8 mouse cellular contexts compared by ENCODE assay signal in genomic region chr9:107296501-107296965, GRCm38 (mm10). TPM values are rescaled to one million over a fixed set of nuclear protein-coding genes. Genes with fewer than 3 reads are reported as not detected.
DNase-seq lines count a peak whose midpoint lies in the region; ATAC-seq and TF ChIP-seq lines count a peak whose summit lies in the region.

No protein-coding gene starts in this region.

- intact Hi-C loops in heart, postnatal 10 days (cut with DNase I), result loop anchor here (10.0 kb wide), 1 partner anchor 472 kb away; the partner anchor contains the start of gene Dcaf1

- H3K27me3 ChIP-seq in ES-Bruce4 (ENCODE audit: control insufficient read depth, insufficient read depth, low read length, poor library complexity, severe bottlenecking), result no peaks in the 10 kb centered on the region
- H3K27me3 ChIP-seq in forebrain, embryonic 13.5 days, result peaks cover 26% of the 10 kb centered on the region
- no peaks in the 10 kb centered on the region for H3K27me3 ChIP-seq in liver, postnatal 0 days (ENCODE audit: insufficient read depth, low read length)
- peaks cover 21% of the 10 kb centered on the region for H3K27me3 ChIP-seq in neural tube, embryonic 15.5 days (replicated peaks)

- TF ChIP-seq POLR2A in ES-Bruce4 (IDR thresholded peaks at IDR 0.05; ENCODE audit: insufficient read depth, low read length), result no peak

- H3K4me1 ChIP-seq in ES-Bruce4 (ENCODE audit: control insufficient read depth, insufficient read depth, low read length), result peaks cover 8% of the 10 kb centered on the region
- peaks cover 17% of the 10 kb centered on the region for H3K4me1 ChIP-seq in forebrain, embryonic 13.5 days
- peaks cover 33% of the 10 kb centered on the region for H3K4me1 ChIP-seq in liver, postnatal 0 days (ENCODE audit: insufficient read depth)
- peaks cover 25% of the 10 kb centered on the region for H3K4me1 ChIP-seq in neural tube, embryonic 15.5 days

- peak overlapping the region; percentile 90 for H3K4me3 ChIP-seq in ES-Bruce4 (ENCODE audit: low read depth, low read length)
- peak overlapping the region; percentile 64 for H3K4me3 ChIP-seq in forebrain, embryonic 13.5 days
- H3K4me3 ChIP-seq in liver, postnatal 0 days (ENCODE audit: low read depth, low read length), result peak overlapping the region; percentile 81
- peak overlapping the region; percentile 56 for H3K4me3 ChIP-seq in neural tube, embryonic 15.5 days (replicated peaks)

- peak; percentile 96 for ATAC-seq in cerebellum, adult (ENCODE audit: insufficient number of reproducible peaks, low FRiP score, low TSS enrichment)
- peak; percentile 99 for ATAC-seq in forebrain, embryonic 13.5 days
- ATAC-seq in liver, postnatal 0 days, result peak; percentile 93
- ATAC-seq in neural tube, embryonic 15.5 days (ENCODE audit: low FRiP score), result peak; percentile 97

- peak; percentile 98 for DNase-seq in heart, postnatal 10 days
- peak; percentile 93 for DNase-seq in large intestine, adult 2 months (ENCODE audit: low read depth, low spot score)
- DNase-seq in liver, postnatal 0 days, result peak; percentile 92
- peak; percentile 91 for DNase-seq in testis, postnatal 14 days (ENCODE audit: low spot score)

- peaks cover 10% of the 10 kb centered on the region for H3K36me3 ChIP-seq in ES-Bruce4 (ENCODE audit: control insufficient read depth, insufficient read depth, low read length, poor library complexity, severe bottlenecking)
- peaks cover 14% of the 10 kb centered on the region for H3K36me3 ChIP-seq in forebrain, embryonic 13.5 days (ENCODE audit: poor library complexity, severe bottlenecking)
- H3K36me3 ChIP-seq in liver, postnatal 0 days (replicated peaks; ENCODE audit: insufficient read depth, low read length), result peaks cover 18% of the 10 kb centered on the region
- H3K36me3 ChIP-seq in neural tube, embryonic 15.5 days, result peaks cover 14% of the 10 kb centered on the region

- H3K4me2 ChIP-seq in forebrain, embryonic 13.5 days, result peak overlapping the region; percentile 81
- peak overlapping the region; percentile 94 for H3K4me2 ChIP-seq in liver, postnatal 0 days (ENCODE audit: low read depth, low read length)
- H3K4me2 ChIP-seq in neural tube, embryonic 15.5 days, result peak overlapping the region; percentile 92

- TF ChIP-seq EP300 in ES-Bruce4 (IDR thresholded peaks at IDR 0.05; ENCODE audit: insufficient read depth, low read depth, low read length), result no peak
- peak; percentile 90 for TF ChIP-seq EP300 in liver, postnatal 0 days (IDR thresholded peaks at IDR 0.05; ENCODE audit: low read depth)

- H3K27ac ChIP-seq in ES-Bruce4 (ENCODE audit: insufficient read depth, low read length), result peak overlapping the region; percentile 69
- peak overlapping the region; percentile 1; the same call in 1 of the 2 replicates for H3K27ac ChIP-seq in forebrain, embryonic 13.5 days
- H3K27ac ChIP-seq in liver, postnatal 0 days (ENCODE audit: low read depth), result peak overlapping the region; percentile 94
- peak overlapping the region; percentile 54; the same call in 1 of the 2 replicates for H3K27ac ChIP-seq in neural tube, embryonic 15.5 days (replicated peaks)

- no peak for TF ChIP-seq CTCF in ES-Bruce4 (IDR thresholded peaks at IDR 0.05; ENCODE audit: low read depth, low read length)
- TF ChIP-seq CTCF in liver, postnatal 0 days (IDR thresholded peaks at IDR 0.05; ENCODE audit: low read depth), result no peak

- under 1% methylated on average over 29 of the region's 31 CpGs for WGBS in forebrain, embryonic 13.5 days
- under 1% methylated on average over 31 of the region's 31 CpGs for WGBS in large intestine, adult 2 months
- WGBS in liver, postnatal 0 days (ENCODE audit: insufficient replicate concordance), result 1% methylated on average over 31 of the region's 31 CpGs
- WGBS in neural tube, embryonic 15.5 days, result 0% methylated on average over 31 of the region's 31 CpGs

- peak overlapping the region; percentile 73 for H3K9ac ChIP-seq in ES-Bruce4 (ENCODE audit: low read depth, poor library complexity, severe bottlenecking)
- peak overlapping the region; percentile 76 for H3K9ac ChIP-seq in forebrain, embryonic 13.5 days
- peak overlapping the region; percentile 82 for H3K9ac ChIP-seq in liver, postnatal 0 days (replicated peaks)
- H3K9ac ChIP-seq in neural tube, embryonic 15.5 days (replicated peaks), result peak overlapping the region; percentile 73

- H3K9me3 ChIP-seq in ES-Bruce4 (replicated peaks; ENCODE audit: control insufficient read depth, insufficient read depth, low read length, poor library complexity, severe bottlenecking), result no peaks in the 10 kb centered on the region
- H3K9me3 ChIP-seq in forebrain, embryonic 13.5 days (replicated peaks), result no peaks in the 10 kb centered on the region
- H3K9me3 ChIP-seq in liver, postnatal 0 days (ENCODE audit: low read length), result no peaks in the 10 kb centered on the region
- no peaks in the 10 kb centered on the region for H3K9me3 ChIP-seq in neural tube, embryonic 15.5 days (replicated peaks)

RNA-seq across cellular contexts. Expression of gene Cish, which starts 0.7 kb away (rescaled TPM):
- 12.6 and 13.7 TPM in 2 replicates for polyA plus RNA-seq in ES-Bruce4 (2011; ENCODE audit: insufficient read depth, insufficient read length, low read depth, missing spikeins)
- polyA plus RNA-seq in forebrain, embryonic 13.5 days (2015; fragmentation: Nextera tagmentation; extraction: Ambion mirVana), result 6.2 and 7.3 TPM in 2 replicates
- total RNA-seq in heart, postnatal 10 days (2021), result 100 to 1,000 TPM; 212 to 269 TPM
- 12.5 and 14.3 TPM in 2 replicates for polyA plus RNA-seq in large intestine, adult 2 months (2012; rRNA removed)
- polyA plus RNA-seq in liver, postnatal 0 days (2015; fragmentation: Nextera tagmentation; extraction: Ambion mirVana), result 17.1 and 21.9 TPM in 2 replicates
- polyA plus RNA-seq in neural tube, embryonic 15.5 days (2015; fragmentation: Nextera tagmentation; extraction: Ambion mirVana), result 12.6 and 15.5 TPM in 2 replicates

RNA-seq across cellular contexts. Expression of gene Mapkapk3, which starts 6.9 kb away (rescaled TPM):
- 71.8 and 74.9 TPM in 2 replicates for polyA plus RNA-seq in ES-Bruce4 (2011; ENCODE audit: insufficient read depth, insufficient read length, low read depth, missing spikeins)
- 2.0 and 2.4 TPM in 2 replicates for polyA plus RNA-seq in forebrain, embryonic 13.5 days (2015; fragmentation: Nextera tagmentation; extraction: Ambion mirVana)
- 10 to 100 TPM; 22.1 to 23.3 TPM for total RNA-seq in heart, postnatal 10 days (2021)
- 28.2 and 33.6 TPM in 2 replicates for polyA plus RNA-seq in large intestine, adult 2 months (2012; rRNA removed)
- 7.8 and 8.3 TPM in 2 replicates for polyA plus RNA-seq in liver, postnatal 0 days (2015; fragmentation: Nextera tagmentation; extraction: Ambion mirVana)
- 2.2 and 9.4 TPM in 2 replicates for polyA plus RNA-seq in neural tube, embryonic 15.5 days (2015; fragmentation: Nextera tagmentation; extraction: Ambion mirVana)

RNA-seq across cellular contexts. Expression of gene Hemk1, which starts 41.6 kb away (rescaled TPM):
- polyA plus RNA-seq in ES-Bruce4 (2011; ENCODE audit: insufficient read depth, insufficient read length, low read depth, missing spikeins), result 8.1 and 11.0 TPM in 2 replicates
- polyA plus RNA-seq in forebrain, embryonic 13.5 days (2015; fragmentation: Nextera tagmentation; extraction: Ambion mirVana), result 13.3 and 13.9 TPM in 2 replicates
- 10 to 100 TPM; 16.8 to 17.0 TPM for total RNA-seq in heart, postnatal 10 days (2021)
- polyA plus RNA-seq in large intestine, adult 2 months (2012; rRNA removed), result 12.2 and 12.8 TPM in 2 replicates
- 2.5 and 3.2 TPM in 2 replicates for polyA plus RNA-seq in liver, postnatal 0 days (2015; fragmentation: Nextera tagmentation; extraction: Ambion mirVana)
- 16.3 and 18.2 TPM in 2 replicates for polyA plus RNA-seq in neural tube, embryonic 15.5 days (2015; fragmentation: Nextera tagmentation; extraction: Ambion mirVana)

RNA-seq across cellular contexts. Expression of gene 6430571L13Rik, which starts 43.9 kb away (rescaled TPM):
- polyA plus RNA-seq in ES-Bruce4 (2011; ENCODE audit: insufficient read depth, insufficient read length, low read depth, missing spikeins), result 0.30 and 0.43 TPM in 2 replicates
- 3.1 and 3.2 TPM in 2 replicates for polyA plus RNA-seq in forebrain, embryonic 13.5 days (2015; fragmentation: Nextera tagmentation; extraction: Ambion mirVana)
- total RNA-seq in heart, postnatal 10 days (2021), result 10 to 100 TPM in 1 of 2 experiments, 1 to 10 TPM in 1; 8.9 to 11.4 TPM
- 0.05 and 0.16 TPM in 2 replicates for polyA plus RNA-seq in large intestine, adult 2 months (2012; rRNA removed)
- polyA plus RNA-seq in liver, postnatal 0 days (2015; fragmentation: Nextera tagmentation; extraction: Ambion mirVana), result 0.14 and 0.22 TPM in 2 replicates
- 7.8 and 9.1 TPM in 2 replicates for polyA plus RNA-seq in neural tube, embryonic 15.5 days (2015; fragmentation: Nextera tagmentation; extraction: Ambion mirVana)

Comparison
In these comparisons a context has a peak if more than half of its experiments do, and no peak if none do; other contexts are left out.
1. Peak in every context shown above with its lines: DNase-seq, ATAC-seq, H3K4me3 ChIP-seq and H3K27ac ChIP-seq.
2. H3K27ac ChIP-seq: peak in every context shown above with its lines; median percentile 94 in liver, postnatal 0 days; 69 in ES-Bruce4; 54 in neural tube, embryonic 15.5 days; 1 in forebrain, embryonic 13.5 days.